Mouse (Mus musculus): Measurements from ENCODE around the gene Gigyf2.

DNA sequence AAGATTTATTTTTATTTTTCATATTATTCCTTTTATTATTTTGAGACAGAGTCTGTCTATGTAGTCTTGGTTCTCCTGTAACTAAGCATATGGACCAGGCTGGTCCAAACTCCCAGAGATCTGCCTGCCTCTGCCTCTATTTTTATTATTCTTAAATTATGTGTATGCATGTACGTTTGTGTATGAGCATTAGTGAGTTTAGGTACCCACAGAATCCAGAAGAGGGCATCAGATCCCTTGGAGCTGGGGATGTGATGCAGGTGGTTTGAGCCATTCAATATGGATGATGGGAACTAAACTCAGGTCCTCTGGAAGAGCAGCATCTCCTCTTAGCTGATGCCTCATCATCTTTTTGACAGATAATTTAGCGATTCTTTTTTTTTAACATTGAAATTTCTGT, 11.4 kb upstream of the Gigyf2 start:
- no peak for TF ChIP-seq CTCF (IDR thresholded peaks at IDR 0.05; ENCODE audit: extremely low read depth, insufficient read depth, insufficient read length, insufficient replicate concordance)
- TF ChIP-seq POLR2A (IDR thresholded peaks at IDR 0.05; ENCODE audit: low read depth, low read length), result no peak
